Mouse (Mus musculus) forebrain, postnatal 0 days (tissue): ENCODE measurements around the gene Plekhm1. TPM values are rescaled to one million over a fixed set of nuclear protein-coding genes. Genes with fewer than 3 reads are reported as not detected.
A peak's percentile ranks its signal among the peaks of the same experiment; 100 is the strongest.

Experiments
- ATAC-seq: fragments of 200-750 bp; cut with Nextera tagmentation; 2 replicates; pipeline ENCODE4 v1.8.0; 2017; ENCODE audit warnings: mild to moderate bottlenecking, moderate library complexity
- DNase-seq: peaks from one replicate; pipeline ENCODE4 v3.0.0-alpha.2; 2015
- H3K27ac ChIP-seq: fragments of 300-500 bp; sonication (generic); 2 replicates; pipeline ENCODE4 v1.5.1; 2014; ENCODE audit warnings: low read depth, mild to moderate bottlenecking, antibody characterized with exemption, low read length, moderate library complexity, mixed read lengths
- H3K27me3 ChIP-seq: fragments of 300-500 bp; sonication (generic); 2 replicates; pipeline ENCODE4 v1.6.1; 2014; ENCODE audit warnings: mild to moderate bottlenecking, low read length, mixed read lengths; ENCODE audit not compliant: insufficient read depth
- H3K36me3 ChIP-seq: fragments of 300-500 bp; sonication (generic); 2 replicates; pipeline ENCODE4 v1.6.1; 2014; ENCODE audit warnings: mild to moderate bottlenecking, moderate library complexity; ENCODE audit not compliant: insufficient read depth
- H3K4me1 ChIP-seq: fragments of 300-500 bp; sonication (generic); 2 replicates; pipeline ENCODE4 v1.6.1; 2014; ENCODE audit warnings: antibody characterized with exemption; ENCODE audit not compliant: insufficient read depth
- H3K4me2 ChIP-seq: fragments of 300-500 bp; sonication (generic); 2 replicates; pipeline ENCODE4 v1.6.1; 2014; ENCODE audit warnings: low read depth, mild to moderate bottlenecking, moderate library complexity
- H3K4me3 ChIP-seq: fragments of 300-500 bp; sonication (generic); 2 replicates; pipeline ENCODE4 v1.5.1; 2014; ENCODE audit warnings: low read depth, low read length, mixed read lengths
- H3K9ac ChIP-seq: fragments of 300-500 bp; sonication (generic); 2 replicates; pipeline ENCODE4 v1.6.1; 2014; ENCODE audit warnings: mild to moderate bottlenecking
- H3K9me3 ChIP-seq: fragments of 300-500 bp; sonication (generic); 2 replicates; pipeline ENCODE4 v1.6.1; 2016; ENCODE audit warnings: low read length
- CTCF ChIP-seq: sonication (generic); IDR thresholded peaks from 2 replicates; pipeline ENCODE4 v1.5.1; 2016; ENCODE audit warnings: antibody characterized with exemption, control low read depth, low read depth
- WGBS: fragments of 180-500 bp; shearing (Covaris S2); extraction: QIAGEN DNeasy Blood & Tissue Kit; methylation state at CpG from one replicate; pipeline ENCODE4 v1.1.7; 2014; 5-methylcytosine and 5-hydroxymethylcytosine counted together
- polyA plus RNA-seq: library from polyadenylated mRNA; unstranded; fragments of >200 nt; fragmentation: Nextera tagmentation; extraction: Ambion mirVana; gene quantifications from 2 replicates; pipeline ENCODE4 v1.2.1, GENCODE M21; 2015
- total RNA-seq: library from RNA; depleted of rRNA; stranded (reverse); fragments of >200 nt; gene quantifications from 2 replicates; pipeline ENCODE4 v1.2.3, GENCODE M21; 2014

Plekhm1 gene
- total and polyA plus RNA-seq, 2 experiments from 2014 or later = 5.7 to 7.1 TPM

- Histone ChIP-seq H3K36me3 (no peaks in the 10 kb centered on the region), H3K27me3 (no peaks in the 10 kb centered on the region), H3K9ac (no peak overlapping the region), H3K4me3 (no peak overlapping the region), H3K4me2 (no peak overlapping the region), H3K9me3 (no peaks in the 10 kb centered on the region), H3K27ac (no peak overlapping the region), H3K4me1 (no peaks in the 10 kb centered on the region)
- no peak for DNase-seq
- no peak for ATAC-seq
- 84% methylated on average over 2 of the region's 2 CpGs for WGBS
- TF ChIP-seq CTCF = 0 out of 2 replicates have a peak, but pooled peaks have one; percentile 10
Observed at GRCm38 (mm10) chr11:103349699-103350098, 62.8 kb downstream of the Plekhm1 start.

GRCm38 (mm10) chr11:103346657-103347056, 65.8 kb downstream of the Plekhm1 start:
- H3K9ac ChIP-seq = no peak overlapping the region
- no peaks in the 10 kb centered on the region for H3K36me3 ChIP-seq
- TF ChIP-seq CTCF = no peak
- H3K27ac ChIP-seq = no peak overlapping the region
- H3K4me2 ChIP-seq = no peak overlapping the region
- H3K9me3 ChIP-seq = no peaks in the 10 kb centered on the region
- DNase-seq = no peak
- H3K4me3 ChIP-seq = no peak overlapping the region
- H3K27me3 ChIP-seq = no peaks in the 10 kb centered on the region
- H3K4me1 ChIP-seq = no peaks in the 10 kb centered on the region
- WGBS = 63% methylated on average over 5 of the region's 5 CpGs
- ATAC-seq = no peak

GRCm38 (mm10) chr11:103346236-103346635, 66.3 kb downstream of the Plekhm1 start:
- H3K4me1 ChIP-seq = no peaks in the 10 kb centered on the region
- no peak for ATAC-seq

GRCm38 (mm10) chr11:103345408-103346091, 66.9 kb downstream of the Plekhm1 start:
- DNase-seq (no peak), ATAC-seq (no peak)
- Histone ChIP-seq H3K9me3 (no peaks in the 10 kb centered on the region), H3K27me3 (no peaks in the 10 kb centered on the region), H3K9ac (no peak overlapping the region), H3K4me3 (no peak overlapping the region), H3K27ac (no peak overlapping the region), H3K36me3 (no peaks in the 10 kb centered on the region), H3K4me1 (no peaks in the 10 kb centered on the region), H3K4me2 (no peak overlapping the region)
- TF ChIP-seq CTCF = no peak
- 83% methylated on average over 7 of the region's 7 CpGs for WGBS

More at GRCm38 (mm10) chr11:103346236-103346635, 66.3 kb downstream of the Plekhm1 start:
- Histone ChIP-seq H3K27ac (no peak overlapping the region), H3K27me3 (no peaks in the 10 kb centered on the region), H3K4me3 (no peak overlapping the region), H3K9me3 (no peaks in the 10 kb centered on the region), H3K4me2 (no peak overlapping the region), H3K9ac (no peak overlapping the region), H3K36me3 (no peaks in the 10 kb centered on the region)
- DNase-seq = no peak
- WGBS = 80% methylated on average over 7 of the region's 7 CpGs
- TF ChIP-seq CTCF = no peak

- Histone ChIP-seq H3K4me2 (no peak overlapping the region), H3K27me3 (no peaks in the 10 kb centered on the region), H3K27ac (no peak overlapping the region), H3K36me3 (no peaks in the 10 kb centered on the region), H3K4me3 (no peak overlapping the region), H3K9me3 (no peaks in the 10 kb centered on the region), H3K4me1 (no peaks in the 10 kb centered on the region), H3K9ac (no peak overlapping the region)
- 80% methylated on average over 19 of the region's 19 CpGs for WGBS
- ATAC-seq (no peak), DNase-seq (no peak)
- TF ChIP-seq CTCF = no peak
Observed at GRCm38 (mm10) chr11:103344494-103345332, 67.8 kb downstream of the Plekhm1 start.

GRCm38 (mm10) chr11:103343881-103344280, 68.6 kb downstream of the Plekhm1 start:
- TF ChIP-seq CTCF = no peak
- H3K9ac ChIP-seq = no peak overlapping the region
- no peaks in the 10 kb centered on the region for H3K27me3 ChIP-seq
- ATAC-seq (no peak), DNase-seq (no peak)
- H3K9me3 ChIP-seq = no peaks in the 10 kb centered on the region
- no peak overlapping the region for H3K27ac ChIP-seq
- H3K36me3 ChIP-seq = no peaks in the 10 kb centered on the region
- WGBS = 77% methylated on average over 1 of the region's 1 CpGs
- H3K4me3 ChIP-seq = no peak overlapping the region
- H3K4me2 ChIP-seq = no peak overlapping the region
- no peaks in the 10 kb centered on the region for H3K4me1 ChIP-seq

GRCm38 (mm10) chr11:103343063-103343462, 69.4 kb downstream of the Plekhm1 start:
- no peak for TF ChIP-seq CTCF
- ATAC-seq (no peak), DNase-seq (no peak)
- Histone ChIP-seq H3K27me3 (no peaks in the 10 kb centered on the region), H3K36me3 (no peaks in the 10 kb centered on the region), H3K4me3 (no peak overlapping the region), H3K4me1 (no peaks in the 10 kb centered on the region), H3K4me2 (no peak overlapping the region), H3K27ac (no peak overlapping the region), H3K9me3 (no peaks in the 10 kb centered on the region), H3K9ac (no peak overlapping the region)
- WGBS = 82% methylated on average over 6 of the region's 6 CpGs
